Mouse (Mus musculus) lung, embryonic 15.5 days (tissue): ENCODE data around the gene Maml2. TPM values are rescaled to one million over a fixed set of nuclear protein-coding genes. Genes with fewer than 3 reads are reported as not detected.

Experiments
- ATAC-seq: fragments of 200-750 bp; cut with Nextera tagmentation; 2 replicates; pipeline ENCODE4 v1.8.0; 2017; ENCODE audit warnings: moderate number of reproducible peaks, borderline replicate concordance; ENCODE audit not compliant: low FRiP score, low TSS enrichment; ENCODE audit errors: extremely low read depth
- H3K27ac ChIP-seq: fragments of 300-500 bp; sonication (generic); 2 replicates; pipeline ENCODE4 v1.5.1; 2015; ENCODE audit warnings: moderate library complexity, mild to moderate bottlenecking, inconsistent platforms
- H3K27me3 ChIP-seq: fragments of 300-500 bp; sonication (generic); 2 replicates; pipeline ENCODE4 v1.6.1; 2015; ENCODE audit warnings: inconsistent platforms
- H3K36me3 ChIP-seq: fragments of 300-500 bp; sonication (generic); 2 replicates; pipeline ENCODE4 v1.6.1; 2015; ENCODE audit warnings: inconsistent platforms
- H3K4me1 ChIP-seq: fragments of 300-500 bp; sonication (generic); 2 replicates; pipeline ENCODE4 v1.6.1; 2015; ENCODE audit warnings: inconsistent platforms
- H3K4me2 ChIP-seq: fragments of 300-500 bp; sonication (generic); 2 replicates; pipeline ENCODE4 v1.6.1; 2015; ENCODE audit warnings: inconsistent platforms, mild to moderate bottlenecking, moderate library complexity
- H3K4me3 ChIP-seq: fragments of 300-500 bp; sonication (generic); 2 replicates; pipeline ENCODE4 v1.5.1; 2015; ENCODE audit warnings: mild to moderate bottlenecking, inconsistent platforms
- H3K9ac ChIP-seq: fragments of 300-500 bp; sonication (generic); 2 replicates; pipeline ENCODE4 v1.6.1; 2015; ENCODE audit warnings: inconsistent platforms
- H3K9me3 ChIP-seq: fragments of 300-500 bp; sonication (generic); 2 replicates; pipeline ENCODE4 v1.6.1; 2016; ENCODE audit warnings: inconsistent platforms
- WGBS: fragments of 180-500 bp; shearing (Covaris S2); methylation state at CpG from one replicate; pipeline ENCODE4 v1.1.7; 2015; 5-methylcytosine and 5-hydroxymethylcytosine counted together
- polyA plus RNA-seq: library from polyadenylated mRNA; unstranded; fragments of >200 nt; fragmentation: Nextera tagmentation; extraction: Ambion mirVana; gene quantifications from 2 replicates; pipeline ENCODE4 v1.2.1, GENCODE M21; 2015

Gene Maml2
- polyA plus RNA-seq, 1 experiment from 2014 or later, result 14.5 TPM

GRCm38 (mm10) chr9:13300041-13300441, 2.3 kb downstream of the Maml2 start:
- peak overlapping the region; percentile 65 for H3K4me3 ChIP-seq
- peaks cover 56% of the 10 kb centered on the region for H3K4me1 ChIP-seq
- no peak for ATAC-seq
- peak overlapping the region; percentile 23 for H3K27ac ChIP-seq
- 33% methylated on average over 3 of the region's 3 CpGs for WGBS
- H3K27me3 ChIP-seq, result no peaks in the 10 kb centered on the region
- no peaks in the 10 kb centered on the region for H3K9me3 ChIP-seq
- peak overlapping the region; percentile 28 for H3K9ac ChIP-seq
- H3K36me3 ChIP-seq, result no peaks in the 10 kb centered on the region
- H3K4me2 ChIP-seq, result peak overlapping the region; percentile 98

GRCm38 (mm10) chr9:13300891-13301782, 3.4 kb downstream of the Maml2 start:
- H3K4me3 ChIP-seq, result no peak overlapping the region
- no peak overlapping the region for H3K9ac ChIP-seq
- H3K36me3 ChIP-seq, result no peaks in the 10 kb centered on the region
- H3K9me3 ChIP-seq, result no peaks in the 10 kb centered on the region
- H3K27ac ChIP-seq, result no peak overlapping the region
- ATAC-seq, result no peak
- H3K4me2 ChIP-seq, result peak overlapping the region; percentile 98
- 73% methylated on average over 9 of the region's 9 CpGs for WGBS
- H3K4me1 ChIP-seq, result peaks cover 54% of the 10 kb centered on the region
- H3K27me3 ChIP-seq, result no peaks in the 10 kb centered on the region

- no peak overlapping the region for H3K9ac ChIP-seq
- no peak overlapping the region for H3K27ac ChIP-seq
- H3K27me3 ChIP-seq, result no peaks in the 10 kb centered on the region
- no peaks in the 10 kb centered on the region for H3K36me3 ChIP-seq
- H3K4me3 ChIP-seq, result no peak overlapping the region
- ATAC-seq, result no peak
- H3K4me1 ChIP-seq, result peaks cover 51% of the 10 kb centered on the region
- WGBS, result 31% methylated on average over 6 of the region's 6 CpGs
- H3K4me2 ChIP-seq, result 0 out of 2 replicates have a peak overlapping the region, but pooled peaks have one; percentile 1
- no peaks in the 10 kb centered on the region for H3K9me3 ChIP-seq
Measured at GRCm38 (mm10) chr9:13302183-13302825, 4.5 kb downstream of the Maml2 start.

GRCm38 (mm10) chr9:13303099-13303771, 5.5 kb downstream of the Maml2 start:
- H3K4me3 ChIP-seq, result no peak overlapping the region
- WGBS, result 78% methylated on average over 5 of the region's 5 CpGs
- no peaks in the 10 kb centered on the region for H3K9me3 ChIP-seq
- H3K27me3 ChIP-seq, result no peaks in the 10 kb centered on the region
- ATAC-seq, result no peak
- no peak overlapping the region for H3K9ac ChIP-seq
- peaks cover 47% of the 10 kb centered on the region for H3K4me1 ChIP-seq
- H3K27ac ChIP-seq, result no peak overlapping the region
- H3K36me3 ChIP-seq, result no peaks in the 10 kb centered on the region
- H3K4me2 ChIP-seq, result no peak overlapping the region

- Histone ChIP-seq H3K9ac (no peak overlapping the region), H3K9me3 (no peaks in the 10 kb centered on the region), H3K4me1 (peaks cover 42% of the 10 kb centered on the region), H3K36me3 (no peaks in the 10 kb centered on the region), H3K27ac (no peak overlapping the region), H3K27me3 (no peaks in the 10 kb centered on the region), H3K4me2 (0 out of 2 replicates have a peak overlapping the region, but pooled peaks have one; percentile 4), H3K4me3 (no peak overlapping the region)
- no peak for ATAC-seq
- 31% methylated on average over 6 of the region's 6 CpGs for WGBS
Measured at GRCm38 (mm10) chr9:13303976-13304375, 6.2 kb downstream of the Maml2 start.

GRCm38 (mm10) chr9:13306471-13306870, 8.7 kb downstream of the Maml2 start:
- Histone ChIP-seq H3K27me3 (no peaks in the 10 kb centered on the region), H3K4me2 (no peak overlapping the region), H3K36me3 (no peaks in the 10 kb centered on the region), H3K4me3 (no peak overlapping the region), H3K4me1 (peaks cover 18% of the 10 kb centered on the region), H3K9me3 (no peaks in the 10 kb centered on the region), H3K9ac (no peak overlapping the region), H3K27ac (no peak overlapping the region)
- no peak for ATAC-seq
- WGBS, result 89% methylated on average over 3 of the region's 3 CpGs

- no peaks in the 10 kb centered on the region for H3K9me3 ChIP-seq
- no peak overlapping the region for H3K4me2 ChIP-seq
- H3K4me1 ChIP-seq, result peaks cover 13% of the 10 kb centered on the region
- no peak overlapping the region for H3K9ac ChIP-seq
- no peak overlapping the region for H3K4me3 ChIP-seq
- no peak overlapping the region for H3K27ac ChIP-seq
- ATAC-seq, result no peak
- no peaks in the 10 kb centered on the region for H3K36me3 ChIP-seq
- WGBS, result 47% methylated on average over 4 of the region's 4 CpGs
- no peaks in the 10 kb centered on the region for H3K27me3 ChIP-seq
Measured at GRCm38 (mm10) chr9:13307226-13307625, 9.5 kb downstream of the Maml2 start.

- Histone ChIP-seq H3K27ac (no peak overlapping the region), H3K4me2 (no peak overlapping the region), H3K4me1 (peaks cover 8% of the 10 kb centered on the region), H3K27me3 (no peaks in the 10 kb centered on the region), H3K9me3 (no peaks in the 10 kb centered on the region), H3K9ac (no peak overlapping the region), H3K4me3 (no peak overlapping the region), H3K36me3 (no peaks in the 10 kb centered on the region)
- no peak for ATAC-seq
- WGBS, result 83% methylated on average over 8 of the region's 8 CpGs
Measured at GRCm38 (mm10) chr9:13308718-13309117, 11.0 kb downstream of the Maml2 start.

- Histone ChIP-seq H3K9me3 (no peaks in the 10 kb centered on the region), H3K9ac (no peak overlapping the region), H3K27me3 (no peaks in the 10 kb centered on the region), H3K36me3 (no peaks in the 10 kb centered on the region), H3K4me2 (no peak overlapping the region), H3K4me1 (peaks cover 7% of the 10 kb centered on the region), H3K27ac (no peak overlapping the region), H3K4me3 (no peak overlapping the region)
- ATAC-seq, result no peak
- WGBS, result 69% methylated on average over 7 of the region's 7 CpGs
Measured at GRCm38 (mm10) chr9:13309807-13310206, 12.1 kb downstream of the Maml2 start.

GRCm38 (mm10) chr9:13310236-13310635, 12.5 kb downstream of the Maml2 start:
- WGBS, result 71% methylated on average over 3 of the region's 3 CpGs
- no peak overlapping the region for H3K27ac ChIP-seq
- H3K27me3 ChIP-seq, result no peaks in the 10 kb centered on the region
- no peak overlapping the region for H3K4me3 ChIP-seq
- no peak for ATAC-seq
- H3K9ac ChIP-seq, result no peak overlapping the region
- H3K9me3 ChIP-seq, result no peaks in the 10 kb centered on the region
- no peak overlapping the region for H3K4me2 ChIP-seq
- H3K4me1 ChIP-seq, result peaks cover 11% of the 10 kb centered on the region
- H3K36me3 ChIP-seq, result no peaks in the 10 kb centered on the region

- Histone ChIP-seq H3K27me3 (no peaks in the 10 kb centered on the region), H3K36me3 (no peaks in the 10 kb centered on the region), H3K4me1 (peaks cover 19% of the 10 kb centered on the region), H3K9ac (no peak overlapping the region), H3K4me2 (no peak overlapping the region), H3K27ac (no peak overlapping the region), H3K4me3 (no peak overlapping the region), H3K9me3 (no peaks in the 10 kb centered on the region)
- ATAC-seq, result no peak
- 53% methylated on average over 2 of the region's 2 CpGs for WGBS
Measured at GRCm38 (mm10) chr9:13311094-13311493, 13.3 kb downstream of the Maml2 start.

- no peak for ATAC-seq
- WGBS, result 85% methylated on average over 2 of the region's 2 CpGs
Measured at GRCm38 (mm10) chr9:13313923-13314322, 16.2 kb downstream of the Maml2 start.

More at GRCm38 (mm10) chr9:13313923-13314322, 16.2 kb downstream of the Maml2 start:
- H3K36me3 ChIP-seq, result no peaks in the 10 kb centered on the region
- H3K4me3 ChIP-seq, result no peak overlapping the region
- H3K9ac ChIP-seq, result no peak overlapping the region
- H3K4me2 ChIP-seq, result no peak overlapping the region
- no peaks in the 10 kb centered on the region for H3K27me3 ChIP-seq
- peaks cover 19% of the 10 kb centered on the region for H3K4me1 ChIP-seq
- H3K27ac ChIP-seq, result no peak overlapping the region
- H3K9me3 ChIP-seq, result no peaks in the 10 kb centered on the region
